Mouse (Mus musculus) bone marrow macrophage, adult 2 months (primary cell): ENCODE data around the gene Emilin1.

Source experiments
- CTCF ChIP-seq: IDR thresholded peaks from 2 replicates; pipeline ENCODE4 v1.5.1; 2012; ENCODE audit warnings: low read depth, mild to moderate bottlenecking, low read length, moderate library complexity
- POLR2A ChIP-seq: IDR thresholded peaks from 2 replicates; pipeline ENCODE4 v1.6.1; 2012; ENCODE audit warnings: mild to moderate bottlenecking, low read depth, low read length, borderline replicate concordance

GRCm38 (mm10) chr5:30934725-30935461 lies 21.7 kb downstream of the Emilin1 start:
- TF ChIP-seq CTCF: no peak
- TF ChIP-seq POLR2A: no peak
